Mouse (Mus musculus): ENCODE measurements around the gene Ppp1cb.

Ppp1cb gene

DNA sequence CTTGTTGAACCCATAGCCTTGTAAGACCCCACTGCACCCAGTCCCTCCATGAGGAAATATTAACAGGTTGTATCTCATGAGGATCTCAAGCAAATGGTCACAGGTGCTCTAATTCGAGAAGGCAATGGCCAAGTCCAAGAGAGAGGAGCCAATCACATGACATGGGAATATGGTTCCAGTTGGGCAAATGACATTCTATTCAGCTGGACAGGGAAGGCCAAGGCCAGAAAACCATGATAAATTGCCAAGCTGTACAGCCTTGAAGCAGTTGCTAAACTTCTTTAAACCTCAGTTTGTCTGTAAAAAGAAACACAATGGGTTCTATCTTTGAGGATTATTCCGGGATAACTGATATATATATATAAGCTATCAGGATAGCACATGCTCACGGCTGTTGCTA lies 14.7 kb upstream of the Ppp1cb start:
- no peak for DNase-seq (ENCODE audit: low spot score in 2 of 2)

DNA sequence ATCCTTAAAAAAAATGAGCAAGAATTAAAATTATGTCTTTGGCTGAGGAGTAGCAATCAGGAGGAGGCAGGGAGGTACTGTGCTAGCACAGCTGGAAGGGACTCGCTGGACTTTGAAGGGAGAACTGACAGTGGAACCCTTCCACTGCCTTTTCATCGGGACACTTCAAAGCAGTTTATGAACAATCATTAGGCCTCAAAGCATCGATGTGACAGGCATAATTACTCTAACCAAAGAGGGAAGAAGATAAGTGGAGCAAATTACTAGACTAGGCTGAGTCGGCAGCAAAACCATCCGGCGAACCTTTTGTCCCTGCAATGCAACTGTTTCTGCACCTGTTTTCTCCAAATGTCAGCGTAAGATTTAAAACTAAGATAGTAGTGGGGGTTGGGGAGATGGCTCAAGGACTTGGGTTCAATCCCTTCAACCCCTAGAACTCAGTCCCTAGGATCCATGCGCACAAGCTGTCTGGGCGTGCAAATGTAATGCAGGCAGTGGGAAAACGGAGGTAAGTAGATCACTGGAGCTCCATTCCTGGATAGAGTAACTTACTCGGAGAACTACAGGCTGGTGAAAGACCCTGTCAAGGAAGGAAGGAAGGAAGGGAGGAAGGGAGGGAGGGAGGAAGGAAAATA lies 13.2 kb upstream of the Ppp1cb start:
- no peak for DNase-seq (ENCODE audit: low spot score in 2 of 2)

DNA sequence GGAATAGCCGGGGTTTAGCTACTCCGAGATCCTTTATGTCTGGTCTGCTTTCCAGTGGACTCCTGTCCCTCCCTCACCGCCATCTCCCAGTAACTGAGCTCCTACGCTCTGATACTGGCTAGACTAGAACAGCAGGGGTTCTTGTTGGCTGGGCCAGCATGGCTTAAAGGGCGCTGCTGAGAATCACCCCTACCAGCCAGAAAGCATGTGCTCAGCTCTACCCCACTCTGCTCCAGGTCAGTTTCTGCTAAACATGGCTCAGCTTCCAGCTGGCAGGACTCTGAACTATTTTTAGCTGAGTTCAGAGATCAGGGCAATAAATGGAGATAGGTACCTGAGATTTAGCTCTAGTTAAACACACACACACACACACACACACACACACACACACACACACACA lies 12.2 kb upstream of the Ppp1cb start:
- DNase-seq (ENCODE audit: low spot score in 2 of 2) = no peak

DNA sequence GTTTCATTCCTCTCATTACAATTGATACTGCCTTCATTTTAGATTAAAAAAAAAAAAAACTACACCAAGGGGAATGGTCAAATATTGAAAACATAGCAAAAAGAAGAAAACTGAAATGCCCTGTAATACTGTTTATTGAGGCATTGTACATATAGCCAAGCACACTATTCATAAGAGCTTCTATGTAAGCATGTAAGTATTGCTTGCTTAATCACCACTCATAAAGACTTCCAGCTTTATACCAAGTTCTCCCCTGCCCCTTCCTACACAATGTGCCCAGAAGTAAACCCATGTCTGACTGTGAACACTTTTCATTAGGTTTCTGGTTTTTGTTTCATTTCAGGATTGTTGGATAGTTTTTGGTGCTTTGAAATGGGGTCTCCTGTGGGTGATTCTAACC lies 11.8 kb upstream of the Ppp1cb start:
- no peak for DNase-seq (ENCODE audit: low spot score in 2 of 2)

DNA sequence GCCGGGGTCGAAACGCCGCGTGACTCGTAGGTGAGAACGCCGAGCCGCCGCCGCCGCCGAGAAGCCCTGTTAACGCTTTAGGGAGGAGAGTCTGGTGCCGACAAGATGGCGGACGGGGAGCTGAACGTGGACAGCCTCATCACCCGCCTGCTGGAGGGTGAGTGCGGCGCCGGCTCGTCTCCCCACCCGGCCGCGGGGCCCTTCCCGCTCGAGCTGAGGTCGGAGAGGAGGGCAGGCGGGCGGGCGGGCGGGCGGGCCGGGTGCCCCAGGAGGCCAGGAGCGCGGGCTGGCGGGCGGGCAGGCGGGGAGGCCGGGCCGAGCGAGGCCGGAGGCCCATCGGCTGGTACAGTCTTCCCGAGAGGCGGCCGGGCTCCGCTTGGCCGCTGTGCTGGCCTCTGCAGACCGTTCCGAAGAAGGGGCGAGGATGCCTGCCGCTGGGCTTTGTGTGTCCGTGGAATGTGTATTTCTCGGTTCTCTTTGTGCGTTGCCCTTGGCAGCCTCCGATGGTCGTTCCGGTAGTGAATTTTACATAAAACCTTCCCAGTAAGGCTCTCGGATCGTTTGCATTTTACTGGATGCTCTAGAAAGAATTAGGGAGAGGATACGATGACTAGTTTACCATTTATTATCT lies 723 bp downstream of the Ppp1cb start:
- peak; percentile 74 to 88 for DNase-seq (ENCODE audit: low spot score in 2 of 2)

DNA sequence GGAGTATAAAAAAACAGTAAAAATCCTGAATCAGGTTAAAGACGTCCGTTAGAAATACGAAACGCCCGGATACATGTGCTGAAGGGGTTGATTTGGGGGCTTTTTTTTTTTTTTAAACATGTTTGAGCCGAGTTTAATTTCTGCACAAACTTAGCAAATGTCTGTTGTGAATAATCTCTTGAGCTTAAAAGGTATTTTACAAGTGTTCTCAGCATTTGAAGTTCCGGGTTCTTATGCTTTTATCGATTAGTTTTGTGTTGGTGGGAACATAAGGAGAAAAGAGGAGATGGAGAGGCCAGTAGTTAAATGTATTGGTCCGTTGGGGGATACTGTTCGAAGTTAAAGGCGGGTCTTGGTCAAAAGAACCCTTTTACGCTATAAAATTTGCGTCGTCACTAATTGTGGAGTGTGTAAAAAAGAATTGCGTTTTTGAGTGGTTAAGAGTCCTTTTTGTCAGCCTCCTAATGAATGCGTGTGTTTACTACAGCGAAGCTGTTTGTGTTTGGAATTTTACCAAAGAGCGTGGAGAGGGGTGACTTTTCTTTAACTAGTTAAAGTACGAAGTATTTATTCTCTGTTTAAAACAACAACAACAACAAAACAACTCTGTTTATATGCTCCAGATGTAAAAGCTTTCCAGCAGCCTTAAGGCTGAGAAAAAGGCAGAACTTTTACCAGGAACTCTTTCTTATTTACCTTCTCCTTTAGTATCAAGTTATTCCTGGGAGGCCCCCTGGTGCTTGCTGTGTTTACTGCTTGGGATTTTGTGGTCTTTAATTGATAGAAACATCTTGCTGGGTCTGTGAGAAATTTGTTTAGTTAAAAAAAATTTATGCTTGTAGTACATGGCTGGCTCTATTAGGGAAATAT lies 1.5 kb downstream of the Ppp1cb start:
- peak in 1 of 2 experiments; percentile 57 for DNase-seq (ENCODE audit: low spot score in 2 of 2)

DNA sequence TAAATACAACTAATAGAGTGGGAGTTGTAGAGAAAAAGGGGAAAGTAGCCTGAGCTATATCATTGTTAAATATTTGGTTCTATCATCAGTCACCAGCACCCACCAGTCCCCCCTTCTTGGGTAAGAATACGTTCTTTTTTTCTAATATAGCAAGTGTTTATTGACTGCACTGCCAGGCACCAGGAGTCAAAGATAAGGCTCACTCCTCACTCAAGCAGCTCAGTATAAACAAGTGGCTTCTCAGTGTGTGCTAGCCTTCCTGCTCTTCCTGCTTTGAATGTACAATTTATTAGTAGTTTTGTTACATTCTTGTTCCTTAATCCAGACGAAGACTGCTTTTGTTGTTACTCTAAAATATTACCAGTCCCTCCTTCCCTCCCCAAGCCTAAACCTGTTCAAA lies 2.3 kb downstream of the Ppp1cb start:
- DNase-seq (ENCODE audit: low spot score in 2 of 2) = no peak

DNA sequence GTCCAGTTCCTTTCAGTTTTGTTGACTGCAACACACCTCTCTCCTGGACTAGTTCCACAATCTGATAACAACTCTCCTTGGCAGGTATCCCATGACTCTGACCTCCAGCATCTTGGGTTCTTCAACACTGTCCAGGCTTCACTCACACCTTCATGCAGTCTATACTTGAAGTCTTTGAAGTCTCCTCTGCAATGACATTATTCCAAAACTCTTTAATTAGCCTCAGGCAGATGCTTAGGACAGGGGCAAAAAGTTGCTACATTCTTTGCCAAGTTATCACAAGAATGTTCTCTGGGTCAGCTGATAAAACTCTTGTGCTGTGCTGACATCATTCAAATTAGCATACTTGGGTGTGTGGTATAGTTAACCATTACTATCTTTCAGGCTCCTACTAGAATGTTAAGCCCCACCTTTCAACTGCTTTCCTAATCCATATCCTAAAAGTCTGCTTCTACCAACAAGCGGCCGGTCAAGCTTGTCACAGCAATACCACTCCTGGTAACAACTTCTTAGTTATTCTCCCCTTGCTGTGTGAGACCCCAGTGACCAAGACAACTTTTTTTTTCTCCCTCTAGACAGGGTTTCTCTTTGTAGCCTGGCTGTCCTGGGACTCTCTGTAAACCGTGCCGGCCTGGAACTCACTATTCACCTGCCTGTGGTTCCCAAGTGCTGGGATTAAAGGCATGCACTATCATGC lies 13.8 kb downstream of the Ppp1cb start:
- no peak for DNase-seq (ENCODE audit: low spot score in 2 of 2)

DNA sequence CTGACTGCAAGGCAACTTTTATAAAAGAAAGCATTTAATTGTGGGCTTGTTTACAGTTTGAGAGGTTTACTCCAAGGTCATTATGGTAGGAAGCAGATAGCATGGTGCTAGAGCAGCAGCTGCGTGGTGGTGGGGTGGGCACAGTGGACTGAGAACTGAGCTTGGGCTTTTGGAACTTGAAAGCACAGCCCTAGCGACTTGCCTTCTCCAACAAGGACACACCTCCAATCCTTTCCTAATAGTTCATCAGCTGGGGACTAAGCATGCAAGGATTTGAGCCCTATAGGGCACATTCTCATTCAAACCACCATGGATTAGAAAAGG lies 14.3 kb downstream of the Ppp1cb start:
- no peak for DNase-seq (ENCODE audit: low spot score in 2 of 2)

DNA sequence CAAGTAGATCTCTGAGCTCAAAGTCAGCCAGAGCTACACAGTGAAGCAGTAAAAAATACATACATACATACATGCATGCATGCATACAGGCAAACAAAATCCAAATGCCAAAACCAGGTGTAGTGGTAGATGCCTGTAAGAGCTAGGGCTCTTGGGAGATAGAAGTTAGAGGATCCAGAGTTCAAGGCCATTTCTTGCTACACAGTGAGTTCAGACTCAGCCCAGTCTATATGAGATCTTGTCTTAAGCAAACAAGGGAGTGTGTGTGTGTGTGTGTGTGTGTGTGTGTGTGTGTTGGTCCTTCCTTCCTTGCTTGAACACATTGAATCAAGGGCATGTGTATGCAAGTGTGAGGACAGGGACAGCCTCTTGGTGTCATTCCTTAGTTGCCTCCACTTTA lies 17.9 kb downstream of the Ppp1cb start:
- no peak for DNase-seq (ENCODE audit: low spot score in 2 of 2)

DNA sequence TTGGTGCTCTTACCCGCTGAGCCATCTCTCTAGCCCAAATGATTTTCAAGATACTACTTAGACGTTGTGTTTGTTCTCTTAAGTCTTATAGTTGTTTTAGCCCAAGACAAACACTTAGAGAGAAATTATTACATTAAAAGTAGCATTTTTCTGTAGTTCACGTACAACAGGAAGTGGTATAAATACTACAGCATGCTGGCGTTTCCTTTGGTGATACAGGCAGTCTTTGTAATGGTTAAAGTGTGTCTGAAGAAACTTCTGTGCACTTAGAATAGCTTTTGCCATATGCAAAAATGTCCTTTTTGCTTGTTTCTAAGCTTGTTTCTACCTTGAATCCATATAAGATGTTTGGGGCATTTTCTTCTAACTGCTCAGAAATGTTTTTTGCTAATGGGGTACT lies 20.3 kb downstream of the Ppp1cb start:
- no peak for DNase-seq (ENCODE audit: low spot score in 2 of 2)

DNA sequence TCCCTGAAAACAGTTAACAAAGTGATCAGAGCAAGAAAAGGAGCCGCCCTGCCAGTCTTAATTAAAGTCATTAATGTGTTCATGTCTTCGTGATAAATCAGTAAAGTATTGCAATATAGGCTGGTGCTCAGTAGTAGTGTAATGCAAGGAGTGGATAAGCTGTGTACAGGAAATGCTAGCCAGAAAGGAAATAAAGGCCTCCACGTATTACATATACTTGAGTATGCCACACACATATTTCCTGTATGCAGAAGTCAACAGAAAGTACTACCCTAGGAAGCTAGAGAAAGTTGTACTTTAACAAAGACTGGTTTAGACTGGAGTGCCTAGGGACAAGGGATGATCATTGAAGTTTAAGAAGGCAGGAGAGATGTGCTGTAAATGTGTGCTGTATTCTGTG lies 26.8 kb downstream of the Ppp1cb start:
- DNase-seq (ENCODE audit: low spot score in 2 of 2) = no peak

DNA sequence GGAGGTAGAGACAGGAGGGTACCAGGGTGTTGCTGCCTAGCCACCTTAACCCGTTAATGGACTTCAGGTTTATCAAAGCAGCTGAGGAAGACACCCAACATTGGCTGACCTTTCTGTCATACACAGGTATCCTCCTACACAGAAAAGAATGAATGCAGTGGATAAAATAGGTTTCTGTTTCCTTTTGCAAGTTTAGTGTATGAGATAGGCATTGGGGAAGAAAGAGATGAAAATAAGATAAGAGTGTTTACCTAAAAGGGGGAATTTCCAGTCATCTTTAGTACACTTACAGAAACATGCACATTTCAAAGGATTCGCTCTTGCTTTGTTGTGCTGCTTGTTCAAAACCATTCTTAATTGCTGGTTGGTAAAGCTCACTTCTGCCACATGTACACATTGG lies 29.4 kb downstream of the Ppp1cb start:
- no peak for DNase-seq (ENCODE audit: low spot score in 2 of 2)

DNA sequence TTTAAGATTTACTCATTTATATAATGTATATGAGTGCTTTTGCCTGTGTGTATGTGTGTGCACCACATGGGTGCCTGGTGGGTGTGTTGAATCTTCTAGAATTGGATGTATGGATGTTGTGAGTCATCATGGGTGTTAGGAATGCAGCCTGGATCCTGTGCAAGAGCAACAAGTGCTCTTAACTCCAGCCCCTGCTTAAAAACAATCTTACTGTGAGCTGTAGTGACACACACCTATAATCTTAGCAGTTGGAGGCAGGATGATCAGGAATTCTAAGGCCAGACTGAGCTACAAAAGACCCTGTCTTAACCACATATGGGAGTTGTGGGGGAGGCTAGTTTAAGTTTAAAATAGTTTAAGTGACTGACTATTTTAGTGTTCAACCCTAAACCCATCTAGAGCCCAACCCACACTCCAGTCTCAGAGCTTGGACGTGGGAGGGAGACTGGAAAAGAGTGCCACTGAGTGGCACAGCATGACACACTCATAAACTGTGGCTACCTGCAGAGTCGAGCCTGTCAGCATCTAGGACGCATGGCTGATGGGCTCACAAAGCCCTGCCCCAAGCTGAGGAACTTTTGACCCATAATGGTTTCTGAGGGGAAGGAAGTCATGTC lies 35.5 kb downstream of the Ppp1cb start:
- no peak for DNase-seq (ENCODE audit: low spot score in 2 of 2)

DNA sequence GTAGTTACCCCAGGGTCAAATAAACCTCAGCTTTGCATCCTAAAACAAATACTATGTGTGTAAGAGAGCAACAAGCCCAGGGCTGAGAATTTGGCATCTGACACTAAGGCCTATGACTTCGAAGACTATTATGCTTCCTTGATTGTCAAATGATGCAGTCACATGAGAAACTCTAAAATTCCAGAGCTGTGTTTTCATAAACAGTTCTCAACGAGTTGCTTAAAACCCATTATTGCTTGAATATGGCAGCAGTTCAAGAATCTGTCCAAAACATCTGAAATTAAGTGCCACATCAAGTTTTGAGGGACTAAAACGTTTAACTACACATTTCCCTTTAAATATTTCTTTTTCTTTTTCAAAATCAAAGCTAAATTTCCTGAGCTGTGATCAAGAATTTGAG lies 50.1 kb downstream of the Ppp1cb start:
- DNase-seq (ENCODE audit: low spot score in 2 of 2) = no peak

DNA sequence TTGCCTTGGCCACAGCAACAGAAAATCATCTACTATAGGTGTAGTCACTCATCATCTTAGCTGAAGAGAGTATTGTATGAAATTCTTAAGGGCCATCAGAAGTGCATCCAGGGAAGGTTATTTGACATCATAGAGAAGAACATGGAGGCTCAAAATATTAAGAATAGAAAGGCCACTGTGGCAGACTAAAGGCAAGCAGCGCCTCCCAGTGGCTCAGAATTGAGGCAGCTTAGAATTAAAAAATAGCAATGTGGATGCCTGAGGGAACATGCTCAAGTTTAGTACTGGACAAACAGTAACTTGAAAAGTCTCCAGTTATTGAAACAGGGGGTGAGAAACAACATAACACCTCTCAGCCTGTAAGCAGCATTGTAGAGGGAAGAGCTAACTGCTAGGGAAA lies 61.7 kb downstream of the Ppp1cb start:
- DNase-seq (ENCODE audit: low spot score in 2 of 2) = peak; percentile 19 to 64

DNA sequence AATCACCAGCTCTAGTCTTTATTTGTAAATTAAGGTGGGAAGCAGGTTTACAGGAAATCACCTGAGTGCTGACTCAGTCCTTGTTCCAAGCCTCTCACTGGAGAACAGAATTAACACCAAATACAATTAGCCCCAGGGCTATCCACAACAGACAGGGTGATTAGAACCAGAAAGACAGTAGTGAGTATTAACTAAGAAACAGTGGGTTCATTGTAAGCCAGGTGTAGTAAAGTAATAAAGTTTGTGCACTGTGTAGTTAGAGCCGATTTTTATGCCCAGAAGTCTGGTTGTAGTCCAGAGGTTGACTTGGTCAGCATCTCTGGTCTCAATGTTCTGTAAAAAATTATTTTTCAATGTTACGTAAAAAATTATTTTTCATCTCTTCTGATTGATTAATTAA lies 90.8 kb downstream of the Ppp1cb start:
- no peak for DNase-seq (ENCODE audit: low spot score in 2 of 2)

DNA sequence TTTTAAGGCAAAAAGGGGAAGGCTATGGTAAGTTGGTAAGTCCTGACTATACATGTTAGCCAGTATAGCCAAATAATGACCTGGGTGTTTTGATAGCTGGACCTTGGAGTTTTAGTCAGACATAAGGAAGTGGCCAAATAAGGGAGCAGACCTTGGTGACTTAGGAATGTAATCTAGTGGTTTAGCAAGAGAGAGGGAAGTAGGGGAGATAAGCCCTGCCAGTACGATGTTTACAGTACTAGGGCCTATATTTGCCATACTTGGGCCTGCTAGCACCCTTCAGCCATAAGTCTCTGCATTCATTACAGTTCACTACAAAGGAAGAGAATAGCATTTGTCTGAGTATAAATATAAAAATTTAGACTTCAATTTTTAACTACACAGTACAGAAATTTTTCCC lies 106.1 kb downstream of the Ppp1cb start:
- DNase-seq (ENCODE audit: low spot score in 2 of 2) = no peak

All from spleen, postnatal 4 days (tissue).